Mouse (Mus musculus): ENCODE measurements around the gene Pifo.

Gene Pifo

GRCm38 (mm10) chr3:105951348-105951747 lies 63.1 kb downstream of the Pifo start:
- DNase-seq = no peak

All from lung, postnatal 4 days (tissue).